Mouse (Mus musculus): Measurements from ENCODE around the gene Patl1.
"Not testable (repeated sequence)": the region's sequence is repeated elsewhere in the genome, so short reads cannot be mapped to it uniquely, and the experiment has no call there.

The Patl1 gene

DNA sequence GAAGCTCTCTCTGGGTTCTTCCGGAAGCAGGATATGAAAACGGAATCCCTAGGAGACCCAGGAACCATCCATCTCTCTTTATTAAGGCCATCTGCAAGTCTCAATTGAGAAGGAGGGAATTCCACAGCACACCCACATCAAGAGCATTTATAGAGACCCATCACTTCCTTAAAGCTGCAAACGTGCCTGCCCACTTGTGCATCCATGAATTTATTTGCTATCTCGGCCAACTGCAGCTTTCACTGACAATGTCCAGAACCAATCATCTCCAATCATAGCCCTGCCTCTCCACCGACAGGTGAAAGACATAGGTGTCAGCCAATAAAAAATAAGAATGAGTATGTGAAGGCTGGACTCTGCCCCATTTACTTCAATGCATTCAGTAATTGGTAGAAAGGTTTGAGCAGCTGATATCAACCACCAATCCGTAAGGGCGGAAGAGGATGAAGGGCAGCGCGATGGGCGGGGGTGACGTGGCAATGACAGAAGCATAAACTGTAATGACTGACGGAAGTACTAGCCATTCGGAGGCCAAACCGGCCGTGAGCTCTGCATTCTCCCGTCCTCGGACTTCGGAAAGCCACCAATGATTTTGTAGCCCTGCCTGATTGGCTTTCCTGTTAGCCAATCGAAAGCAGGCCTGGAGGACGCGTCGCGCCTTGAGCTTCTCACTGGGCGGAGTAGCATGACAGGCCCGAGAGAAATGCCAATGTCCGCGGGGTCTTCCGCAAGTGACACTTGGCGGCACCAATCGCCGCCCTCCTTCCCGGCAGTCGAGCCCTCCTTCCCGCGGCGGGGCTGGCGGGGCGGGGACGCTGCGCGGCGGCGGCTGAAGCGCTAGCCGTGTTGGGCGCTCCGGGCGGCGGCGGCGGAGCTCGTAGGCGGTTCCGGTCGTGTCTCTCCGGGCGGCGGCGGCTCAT is 53.1 kb downstream of the Patl1 start, which contains the start of gene Osbp:
Gene Osbp (plus strand): TSS at position 919 of the 920 bp plus-strand sequence.
- DNase-seq (ENCODE audit: extremely low read depth, low read depth, low spot score) = peak; percentile 99

GRCm38 (mm10) chr19:11966201-11966636 is 54.0 kb downstream of the Patl1 start:
- DNase-seq (ENCODE audit: extremely low read depth, low read depth, low spot score) = no peak

- DNase-seq (ENCODE audit: extremely low read depth, low read depth, low spot score) = no peak
These were observed 57.2 kb downstream of the Patl1 start for GRCm38 (mm10) chr19:11969155-11970050.

DNA sequence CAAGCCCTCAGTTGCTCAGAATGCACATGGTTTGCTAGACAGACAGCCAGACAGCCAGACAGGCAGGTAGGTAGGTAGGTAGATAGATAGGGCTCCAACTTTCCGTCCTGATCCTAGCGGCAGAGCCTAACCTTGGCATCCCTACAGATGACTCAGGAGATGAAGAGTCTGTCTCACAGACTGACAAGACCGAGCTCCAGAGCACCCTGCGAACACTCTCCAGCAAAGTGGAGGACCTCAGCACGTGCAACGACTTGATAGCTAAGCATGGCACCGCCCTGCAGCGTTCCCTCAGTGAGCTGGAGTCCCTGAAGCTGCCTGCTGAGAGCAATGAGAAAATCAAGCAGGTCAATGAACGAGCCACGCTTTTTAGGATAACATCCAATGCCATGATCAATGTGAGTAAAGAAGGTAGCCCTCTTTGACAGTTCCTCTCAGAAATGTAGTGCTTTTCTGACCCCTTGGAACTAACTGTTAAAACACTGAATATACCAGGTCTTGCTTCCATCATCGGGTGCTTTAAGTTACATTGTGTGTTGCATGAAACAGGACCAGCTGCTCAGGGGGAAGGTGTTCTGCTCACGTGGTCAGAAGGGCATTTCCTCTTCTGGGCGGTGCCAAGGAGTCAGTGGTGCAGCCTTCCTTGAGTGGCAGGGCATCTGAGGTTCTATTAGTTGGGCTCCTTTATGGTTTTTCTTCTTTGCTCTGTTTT is 61.5 kb downstream of the Patl1 start:
- no peak for DNase-seq (ENCODE audit: extremely low read depth, low read depth, low spot score)

GRCm38 (mm10) chr19:11974223-11974540 is 62.0 kb downstream of the Patl1 start:
- DNase-seq (ENCODE audit: extremely low read depth, low read depth, low spot score) = no peak

- DNase-seq (ENCODE audit: extremely low read depth, low read depth, low spot score) = no peak
These were observed 63.5 kb downstream of the Patl1 start for GRCm38 (mm10) chr19:11975683-11976082.

GRCm38 (mm10) chr19:11977363-11977762 is 65.2 kb downstream of the Patl1 start:
- DNase-seq (ENCODE audit: extremely low read depth, low read depth, low spot score) = no peak

GRCm38 (mm10) chr19:11980471-11980870 is 68.3 kb downstream of the Patl1 start:
- no peak for DNase-seq (ENCODE audit: extremely low read depth, low read depth, low spot score)

DNA sequence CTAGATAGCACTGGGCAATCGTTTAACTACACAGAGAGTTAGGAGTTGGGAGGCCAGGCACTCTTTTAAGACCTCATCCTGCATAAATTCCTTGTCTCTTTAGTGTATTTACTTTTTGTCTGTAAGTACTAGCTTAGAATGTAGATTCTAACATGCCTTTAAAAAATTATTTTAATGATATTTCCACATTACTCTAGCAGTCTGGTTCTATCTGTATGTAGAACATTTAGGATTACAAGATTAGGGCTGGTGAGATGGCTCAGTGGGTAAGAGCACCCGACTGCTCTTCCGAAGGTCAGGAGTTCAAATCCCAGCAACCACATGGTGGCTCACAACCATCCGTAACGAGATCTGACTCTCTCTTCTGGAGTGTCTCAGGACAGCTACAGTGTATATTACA is 72.4 kb downstream of the Patl1 start:
- DNase-seq (ENCODE audit: extremely low read depth, low read depth, low spot score) = not testable (repeated sequence)

GRCm38 (mm10) chr19:11987841-11988240 is 75.6 kb downstream of the Patl1 start:
- no peak for DNase-seq (ENCODE audit: extremely low read depth, low read depth, low spot score)

- no peak for DNase-seq (ENCODE audit: extremely low read depth, low read depth, low spot score)
These were observed 77.1 kb downstream of the Patl1 start for GRCm38 (mm10) chr19:11989334-11989733.

GRCm38 (mm10) chr19:11992034-11992433 is 79.8 kb downstream of the Patl1 start:
- no peak for DNase-seq (ENCODE audit: extremely low read depth, low read depth, low spot score)

DNA sequence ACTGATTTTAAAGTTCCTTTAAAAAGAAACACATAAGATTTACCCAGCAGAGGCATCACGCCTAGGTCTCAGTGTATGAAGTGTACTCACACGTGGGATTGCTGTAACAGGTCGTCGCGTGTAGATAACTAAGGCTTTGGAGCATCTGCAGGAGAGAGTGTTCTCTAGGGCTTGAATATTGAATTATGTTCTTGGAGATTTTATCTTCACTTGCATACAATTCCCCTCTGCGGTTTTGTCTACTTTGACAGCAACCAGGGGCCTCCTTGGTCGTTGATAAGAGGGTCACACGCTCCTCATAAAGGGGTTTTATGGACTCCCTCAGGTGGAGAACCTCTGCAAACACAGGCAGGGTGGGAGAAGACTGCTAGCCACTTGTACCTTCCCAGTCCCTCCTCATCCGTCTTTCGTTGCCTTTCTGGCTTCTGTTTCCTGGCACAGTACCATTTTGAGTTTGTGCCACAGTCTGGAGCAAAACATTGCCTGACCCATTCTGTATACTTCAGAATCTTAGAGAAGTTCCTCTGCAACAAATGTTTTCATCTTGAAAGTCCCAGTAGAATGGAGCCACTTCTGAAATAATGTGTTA is 80.3 kb downstream of the Patl1 start:
- no peak for DNase-seq (ENCODE audit: extremely low read depth, low read depth, low spot score)

Measured in fat pad, adult 2 months (tissue).